Mouse (Mus musculus) bone marrow macrophage, adult 2 months (primary cell): ENCODE measurements around the gene Slc25a23.

Experiments used
- CTCF ChIP-seq: IDR thresholded peaks from 2 replicates; pipeline ENCODE4 v1.5.1; 2012; ENCODE audit warnings: low read depth, mild to moderate bottlenecking, low read length, moderate library complexity
- POLR2A ChIP-seq: IDR thresholded peaks from 2 replicates; pipeline ENCODE4 v1.6.1; 2012; ENCODE audit warnings: mild to moderate bottlenecking, low read depth, low read length, borderline replicate concordance

GRCm38 (mm10) chr17:57079919-57080318, 20.3 kb upstream of the Slc25a23 start:
- TF ChIP-seq POLR2A (no peak), CTCF (no peak)
